Mouse (Mus musculus): ENCODE measurements around the gene Pgam2.

Gene Pgam2

DNA sequence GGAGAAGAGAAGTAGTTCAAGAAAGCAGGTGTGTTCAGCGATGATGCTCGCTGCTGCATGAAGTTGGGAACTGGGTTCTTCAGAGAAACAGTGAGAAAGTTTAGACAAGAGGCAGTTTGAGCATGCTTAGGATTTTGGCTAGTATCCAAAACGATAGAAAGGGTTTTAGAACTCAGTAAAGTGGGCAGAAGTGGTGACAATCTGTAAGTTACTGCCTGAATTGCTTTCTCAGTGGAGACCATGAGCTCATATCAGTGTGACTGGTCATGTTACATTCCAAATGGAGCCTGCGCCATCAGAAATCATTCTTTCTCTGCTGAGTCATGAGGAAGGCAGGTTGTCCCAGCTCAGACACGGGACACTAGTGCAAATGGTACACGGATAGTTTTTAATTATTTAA, 37.5 kb downstream of the Pgam2 start:
- DNase-seq (ENCODE audit: low spot score) = no peak

DNA sequence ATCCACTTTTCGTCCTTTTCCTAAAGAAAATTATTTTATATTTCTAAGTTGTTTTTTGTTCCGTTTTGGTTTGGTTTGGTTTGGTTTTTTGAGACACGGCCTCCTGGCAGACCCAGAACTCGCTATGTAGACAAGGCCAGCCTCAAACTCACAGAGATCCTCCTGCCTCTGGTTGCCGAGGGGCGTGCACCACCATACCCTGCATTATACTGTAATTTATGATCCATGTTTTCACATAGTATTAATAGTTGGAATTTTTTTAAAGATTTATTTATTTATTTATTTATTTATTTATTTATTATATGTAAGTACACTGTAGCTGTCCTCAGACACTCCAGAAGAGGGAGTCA, 40.9 kb downstream of the Pgam2 start:
- no peak for DNase-seq (ENCODE audit: low spot score)

DNA sequence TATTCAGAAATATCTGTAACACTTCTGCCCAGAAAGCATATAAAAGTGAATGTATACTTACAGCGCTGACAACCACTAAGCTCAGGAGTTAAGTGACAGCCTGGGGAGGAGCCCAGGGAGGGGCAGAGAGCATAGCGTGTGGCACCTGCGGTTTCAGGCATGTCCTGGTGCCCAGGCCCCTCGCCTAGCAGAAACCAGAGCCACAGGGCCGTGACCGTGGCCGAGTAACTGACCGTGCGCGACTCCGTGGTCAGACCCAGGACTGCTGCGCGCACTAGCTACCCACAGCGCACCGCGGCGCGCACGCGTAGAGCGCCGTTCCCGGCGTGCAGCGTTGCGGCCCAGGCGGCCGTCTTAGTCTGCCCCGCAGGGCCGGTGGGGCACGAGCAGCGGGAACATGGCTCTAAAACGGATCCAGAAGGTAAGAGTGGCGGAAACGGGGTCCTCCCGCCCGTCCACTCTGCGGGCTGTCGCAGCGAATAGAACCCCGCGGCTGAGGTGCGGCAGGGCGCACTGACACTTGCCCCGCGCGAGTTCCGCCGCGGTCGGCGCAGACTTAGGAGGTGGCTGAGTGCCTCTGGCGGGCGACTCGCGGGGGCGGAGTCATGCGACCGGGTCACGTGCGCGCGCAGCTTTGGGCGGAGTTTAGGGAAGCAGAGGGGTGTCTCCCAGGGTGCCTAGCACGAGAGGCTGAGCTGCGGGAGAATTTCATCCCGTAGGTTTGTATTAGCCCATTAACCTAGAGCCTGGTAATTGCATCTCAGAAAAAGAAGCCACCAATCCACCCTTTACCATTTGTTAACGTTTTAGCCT, 41.5 kb downstream of the Pgam2 start, which contains the start of gene Urgcp:
Gene Urgcp, minus strand, starts transcription at position 557 of the 813 bp plus-strand sequence.
- peak; percentile 95 for DNase-seq (ENCODE audit: low spot score)

DNA sequence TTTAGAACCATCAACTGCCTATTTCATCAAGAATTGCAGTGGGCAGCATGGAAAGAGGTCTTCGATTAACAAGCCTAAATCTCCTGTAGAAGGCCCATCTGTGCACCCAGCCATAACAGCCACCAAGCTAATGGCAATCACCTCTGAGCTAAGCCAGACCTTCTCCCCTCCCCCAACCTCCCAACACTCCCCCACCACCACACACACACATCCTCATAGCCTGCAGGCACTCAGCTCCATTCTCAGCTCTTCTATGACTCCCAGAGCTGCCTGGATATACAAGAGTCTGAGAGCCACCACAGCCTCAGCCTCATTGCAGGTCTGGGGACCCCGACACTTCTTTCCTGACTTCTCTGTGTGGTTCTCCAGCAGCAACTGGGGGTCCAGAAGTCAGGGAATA, 49.8 kb downstream of the Pgam2 start:
- no peak for DNase-seq (ENCODE audit: low spot score)
